Mouse (Mus musculus) embryo, embryonic 9.5 days (tissue): ENCODE data around the gene Zfp628.
"Not testable (repeated sequence)": the region's sequence is repeated elsewhere in the genome, so short reads cannot be mapped to it uniquely, and the experiment has no call there.

Experiments
- DNase-seq: peaks from one replicate; pipeline ENCODE4 v3.0.0-alpha.2; 2017; ENCODE audit errors: extremely low spot score

The Zfp628 gene

GRCm38 (mm10) chr7:4915007-4915665 lies at the start of gene Zfp628:
Zfp628 (plus strand) TSS chr7:4915217.
- peak; percentile 97 for DNase-seq

- peak; percentile 94 for DNase-seq
Observed at GRCm38 (mm10) chr7:4865579-4866493, 49.2 kb upstream of the Zfp628 start.

- peak; percentile 9 for DNase-seq
Observed at GRCm38 (mm10) chr7:4866631-4867180, 48.3 kb upstream of the Zfp628 start.

- DNase-seq, result no peak
Observed at GRCm38 (mm10) chr7:4870133-4870532, 44.9 kb upstream of the Zfp628 start, which contains the start of gene Isoc2b. Isoc2b (minus strand) TSS chr7:4870258.

GRCm38 (mm10) chr7:4876753-4877221 lies 38.2 kb upstream of the Zfp628 start, which contains the start of gene Isoc2a:
Isoc2a (plus strand) TSS chr7:4877153.
- peak; percentile 93 for DNase-seq

GRCm38 (mm10) chr7:4877226-4877625 lies 37.8 kb upstream of the Zfp628 start:
- DNase-seq, result no peak

GRCm38 (mm10) chr7:4878186-4878585 lies 36.8 kb upstream of the Zfp628 start:
- DNase-seq, result no peak

- not testable (repeated sequence) for DNase-seq
Observed at GRCm38 (mm10) chr7:4879036-4879435, 36.0 kb upstream of the Zfp628 start.

GRCm38 (mm10) chr7:4886680-4887079 lies 28.3 kb upstream of the Zfp628 start:
- no peak for DNase-seq

- no peak for DNase-seq
Observed at GRCm38 (mm10) chr7:4895186-4895585, 19.8 kb upstream of the Zfp628 start.

GRCm38 (mm10) chr7:4898851-4899648 lies 16.0 kb upstream of the Zfp628 start:
- DNase-seq, result no peak

GRCm38 (mm10) chr7:4899649-4900522 lies 15.1 kb upstream of the Zfp628 start:
- DNase-seq, result peak; percentile 33

GRCm38 (mm10) chr7:4900523-4900851 lies 14.5 kb upstream of the Zfp628 start:
- DNase-seq, result no peak

- DNase-seq, result peak; percentile 51
Observed at GRCm38 (mm10) chr7:4901171-4901570, 13.8 kb upstream of the Zfp628 start.

- no peak for DNase-seq
Observed at GRCm38 (mm10) chr7:4902404-4902803, 12.6 kb upstream of the Zfp628 start.

- no peak for DNase-seq
Observed at GRCm38 (mm10) chr7:4906466-4906950, 8.5 kb upstream of the Zfp628 start, which contains the start of gene Gm36210. Gm36210 (minus strand) TSS chr7:4906516.

GRCm38 (mm10) chr7:4911561-4911960 lies 3.5 kb upstream of the Zfp628 start:
- DNase-seq, result peak; percentile 53

- DNase-seq, result no peak
Observed at GRCm38 (mm10) chr7:4912248-4912647, 2.8 kb upstream of the Zfp628 start.

- DNase-seq, result no peak
Observed at GRCm38 (mm10) chr7:4915669-4916416, 826 bp downstream of the Zfp628 start.

GRCm38 (mm10) chr7:4917494-4917893 lies 2.5 kb downstream of the Zfp628 start:
- no peak for DNase-seq
